Mouse (Mus musculus) WW6 (cell line): ENCODE data around the gene Dstn.

ENCODE experiments used
- DNase-seq: peaks from one replicate; pipeline ENCODE4 v3.0.0-alpha.2; 2013; ENCODE audit warnings: low read depth, low spot score

The Dstn gene

GRCm38 (mm10) chr2:143914760-143915599 is at the start of gene Dstn:
TSS of gene Dstn (plus strand) at chr2:143915320.
- DNase-seq = peak; percentile 96

GRCm38 (mm10) chr2:143867326-143867725 is 47.8 kb upstream of the Dstn start:
- peak; percentile 56 for DNase-seq

GRCm38 (mm10) chr2:143870936-143871688 is 44.0 kb upstream of the Dstn start:
- no peak for DNase-seq

- no peak for DNase-seq
Measured at GRCm38 (mm10) chr2:143876026-143876425, 39.1 kb upstream of the Dstn start.

- no peak for DNase-seq
Measured at GRCm38 (mm10) chr2:143876929-143877632, 38.0 kb upstream of the Dstn start.

- no peak for DNase-seq
Measured at GRCm38 (mm10) chr2:143879311-143879710, 35.8 kb upstream of the Dstn start.

- DNase-seq = no peak
Measured at GRCm38 (mm10) chr2:143882002-143882401, 33.1 kb upstream of the Dstn start.

GRCm38 (mm10) chr2:143882606-143883288 is 32.4 kb upstream of the Dstn start:
- no peak for DNase-seq

- no peak for DNase-seq
Measured at GRCm38 (mm10) chr2:143889131-143889859, 25.8 kb upstream of the Dstn start.

- DNase-seq = no peak
Measured at GRCm38 (mm10) chr2:143889860-143890433, 25.2 kb upstream of the Dstn start.

GRCm38 (mm10) chr2:143891302-143892048 is 23.6 kb upstream of the Dstn start:
- no peak for DNase-seq

GRCm38 (mm10) chr2:143899470-143900220 is 15.5 kb upstream of the Dstn start:
- DNase-seq = no peak

- no peak for DNase-seq
Measured at GRCm38 (mm10) chr2:143900821-143901351, 14.2 kb upstream of the Dstn start.

GRCm38 (mm10) chr2:143903376-143904045 is 11.6 kb upstream of the Dstn start:
- no peak for DNase-seq

- DNase-seq = no peak
Measured at GRCm38 (mm10) chr2:143904896-143905295, 10.2 kb upstream of the Dstn start.

- DNase-seq = no peak
Measured at GRCm38 (mm10) chr2:143909230-143909629, 5.9 kb upstream of the Dstn start.

GRCm38 (mm10) chr2:143912199-143912598 is 2.9 kb upstream of the Dstn start:
- no peak for DNase-seq

- DNase-seq = no peak
Measured at GRCm38 (mm10) chr2:143914221-143914620, 899 bp upstream of the Dstn start.
